Mouse (Mus musculus) lung, adult 2 months (tissue): ENCODE measurements around the gene Slc2a3.
A peak's percentile ranks its signal among the peaks of the same experiment; 100 is the strongest.

Experiments used
- CTCF ChIP-seq: fragments of 200-500 bp; IDR thresholded peaks from 2 replicates; pipeline ENCODE4 v1.5.1; 2011; ENCODE audit warnings: mild to moderate bottlenecking, low read length, control low read depth; ENCODE audit not compliant: insufficient read depth
- POLR2A ChIP-seq: fragments of 200-500 bp; IDR thresholded peaks from 2 replicates; pipeline ENCODE4 v1.6.1; 2011; ENCODE audit warnings: low read depth, mild to moderate bottlenecking, control low read depth, low read length, borderline replicate concordance; ENCODE audit errors: extremely low read depth

- TF ChIP-seq CTCF (0 out of 2 replicates have a peak, but pooled peaks have one; percentile 6), POLR2A (no peak)
These were observed 16.6 kb downstream of the Slc2a3 start for GRCm38 (mm10) chr6:122784866-122785265.
